Mouse (Mus musculus): ENCODE data around the gene Tspan33. TPM values are rescaled to one million over a fixed set of nuclear protein-coding genes. Genes with fewer than 3 reads are reported as not detected.
"Not testable (repeated sequence)": the region's sequence is repeated elsewhere in the genome, so short reads cannot be mapped to it uniquely, and the experiment has no call there.

Tspan33 gene
- polyA plus RNA-seq, 1 experiment from 2014 or later, result 6.1 TPM

DNA sequence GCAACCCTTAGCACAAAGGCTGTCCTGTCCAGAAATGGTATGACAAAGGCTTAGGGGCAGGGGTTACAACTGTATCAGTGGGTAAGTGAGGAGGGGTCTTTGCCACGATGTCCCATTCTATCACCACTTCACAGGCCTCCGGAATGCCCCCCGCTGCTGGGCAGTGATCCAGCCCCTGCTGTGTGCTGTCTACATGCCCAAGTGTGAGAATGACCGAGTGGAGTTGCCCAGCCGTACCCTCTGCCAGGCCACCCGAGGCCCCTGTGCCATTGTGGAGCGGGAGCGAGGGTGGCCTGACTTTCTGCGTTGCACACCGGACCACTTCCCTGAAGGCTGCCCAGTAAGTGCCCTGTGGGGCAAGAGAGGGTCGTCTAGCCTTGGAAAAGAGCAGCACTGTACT is 59.3 kb downstream of the Tspan33 start:
- Histone ChIP-seq H3K4me3 (ENCODE audit: low read depth, low read length) (no peak overlapping the region), H3K9me3 (ENCODE audit: control insufficient read depth, low read length) (peaks cover 4% of the 10 kb centered on the region), H3K9ac (ENCODE audit: low read depth, low read length) (no peak overlapping the region), H3K4me1 (replicated peaks; ENCODE audit: control insufficient read depth, insufficient read depth, low read length) (no peaks in the 10 kb centered on the region), H3K36me3 (ENCODE audit: control insufficient read depth, insufficient read depth, low read length) (peaks cover 2% of the 10 kb centered on the region; the same call in 1 of the 2 replicates), H3K4me2 (replicated peaks; ENCODE audit: low read depth, low read length) (no peak overlapping the region), H3K27me3 (ENCODE audit: control insufficient read depth, insufficient read depth, low read length) (no peaks in the 10 kb centered on the region), H3K27ac (ENCODE audit: low read depth, low read length) (no peak overlapping the region)
- WGBS, result 89% methylated on average over 11 of the region's 11 CpGs
- DNase-seq (ENCODE audit: low spot score) (no peak), ATAC-seq (ENCODE audit: low FRiP score) (no peak)

DNA sequence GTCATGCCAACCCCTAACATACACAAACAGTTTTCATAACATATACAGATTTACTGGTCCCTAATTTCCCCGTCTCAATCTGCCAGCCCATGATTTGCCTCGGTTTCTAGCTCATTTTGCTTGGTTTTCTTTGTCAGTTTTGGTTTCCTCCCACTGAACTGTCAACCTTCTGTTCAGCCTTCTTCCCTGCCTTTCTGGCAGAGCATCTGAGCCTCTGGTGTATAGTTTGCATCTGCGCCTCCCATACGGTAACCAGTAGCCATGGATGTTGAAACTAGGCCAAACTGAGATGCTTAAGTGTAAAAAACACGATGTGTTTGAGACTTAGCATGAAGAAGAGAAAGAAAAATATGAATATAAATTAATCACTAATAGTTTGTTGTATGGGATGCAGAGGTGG is 62.0 kb downstream of the Tspan33 start:
- WGBS, result 92% methylated on average over 5 of the region's 5 CpGs
- ATAC-seq (ENCODE audit: low FRiP score), result no peak

DNA sequence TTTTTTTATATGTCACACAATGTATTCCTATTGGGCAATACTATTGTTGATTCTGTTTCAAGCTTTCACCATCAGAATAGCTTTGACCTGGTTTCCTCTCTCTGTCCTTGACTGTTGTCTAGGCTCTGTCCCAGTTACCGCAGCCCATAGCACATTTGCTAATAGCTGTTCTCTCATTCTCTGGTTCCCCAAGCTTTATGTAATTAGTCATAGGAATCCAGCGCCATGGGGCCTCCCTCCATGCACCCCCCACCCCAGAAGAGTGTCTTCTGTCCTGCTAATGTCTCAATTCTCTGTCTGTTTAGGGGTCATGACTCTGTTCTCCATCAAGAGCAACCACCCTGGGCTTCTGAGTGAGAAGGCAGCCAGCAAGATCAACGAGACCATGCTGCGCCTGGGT is 62.5 kb downstream of the Tspan33 start:
- Histone ChIP-seq H3K27me3 (ENCODE audit: control insufficient read depth, insufficient read depth, low read length) (no peaks in the 10 kb centered on the region), H3K4me1 (replicated peaks; ENCODE audit: control insufficient read depth, insufficient read depth, low read length) (no peaks in the 10 kb centered on the region), H3K36me3 (ENCODE audit: control insufficient read depth, insufficient read depth, low read length) (peaks cover 2% of the 10 kb centered on the region; the same call in 1 of the 2 replicates), H3K4me3 (ENCODE audit: low read depth, low read length) (no peak overlapping the region), H3K4me2 (replicated peaks; ENCODE audit: low read depth, low read length) (no peak overlapping the region), H3K9ac (ENCODE audit: low read depth, low read length) (no peak overlapping the region), H3K27ac (ENCODE audit: low read depth, low read length) (no peak overlapping the region), H3K9me3 (ENCODE audit: control insufficient read depth, low read length) (no peaks in the 10 kb centered on the region)
- DNase-seq (ENCODE audit: low spot score) (no peak), ATAC-seq (ENCODE audit: low FRiP score) (no peak)
- WGBS, result 91% methylated on average over 4 of the region's 4 CpGs

More for the DNA sequence above, 62.0 kb downstream of the Tspan33 start:
- no peak overlapping the region for H3K4me3 ChIP-seq (ENCODE audit: low read depth, low read length)
- no peaks in the 10 kb centered on the region for H3K27me3 ChIP-seq (ENCODE audit: control insufficient read depth, insufficient read depth, low read length)
- peaks cover 2% of the 10 kb centered on the region; the same call in 1 of the 2 replicates for H3K36me3 ChIP-seq (ENCODE audit: control insufficient read depth, insufficient read depth, low read length)
- no peaks in the 10 kb centered on the region for H3K4me1 ChIP-seq (replicated peaks; ENCODE audit: control insufficient read depth, insufficient read depth, low read length)
- H3K4me2 ChIP-seq (replicated peaks; ENCODE audit: low read depth, low read length), result no peak overlapping the region
- H3K27ac ChIP-seq (ENCODE audit: low read depth, low read length), result no peak overlapping the region
- no peaks in the 10 kb centered on the region for H3K9me3 ChIP-seq (ENCODE audit: control insufficient read depth, low read length)
- DNase-seq (ENCODE audit: low spot score), result no peak
- H3K9ac ChIP-seq (ENCODE audit: low read depth, low read length), result no peak overlapping the region

GRCm38 (mm10) chr6:29758417-29758816 is 64.4 kb downstream of the Tspan33 start:
- no peak for ATAC-seq (ENCODE audit: low FRiP score)
- peak; percentile 86 for DNase-seq (ENCODE audit: low spot score)
- Histone ChIP-seq H3K9me3 (ENCODE audit: control insufficient read depth, low read length) (no peaks in the 10 kb centered on the region), H3K9ac (ENCODE audit: low read depth, low read length) (no peak overlapping the region), H3K27me3 (ENCODE audit: control insufficient read depth, insufficient read depth, low read length) (no peaks in the 10 kb centered on the region), H3K4me2 (replicated peaks; ENCODE audit: low read depth, low read length) (no peak overlapping the region), H3K36me3 (ENCODE audit: control insufficient read depth, insufficient read depth, low read length) (peaks cover 2% of the 10 kb centered on the region; the same call in 1 of the 2 replicates), H3K27ac (ENCODE audit: low read depth, low read length) (no peak overlapping the region), H3K4me3 (ENCODE audit: low read depth, low read length) (no peak overlapping the region), H3K4me1 (replicated peaks; ENCODE audit: control insufficient read depth, insufficient read depth, low read length) (no peaks in the 10 kb centered on the region)
- WGBS, result 42% methylated on average over 4 of the region's 4 CpGs

DNA sequence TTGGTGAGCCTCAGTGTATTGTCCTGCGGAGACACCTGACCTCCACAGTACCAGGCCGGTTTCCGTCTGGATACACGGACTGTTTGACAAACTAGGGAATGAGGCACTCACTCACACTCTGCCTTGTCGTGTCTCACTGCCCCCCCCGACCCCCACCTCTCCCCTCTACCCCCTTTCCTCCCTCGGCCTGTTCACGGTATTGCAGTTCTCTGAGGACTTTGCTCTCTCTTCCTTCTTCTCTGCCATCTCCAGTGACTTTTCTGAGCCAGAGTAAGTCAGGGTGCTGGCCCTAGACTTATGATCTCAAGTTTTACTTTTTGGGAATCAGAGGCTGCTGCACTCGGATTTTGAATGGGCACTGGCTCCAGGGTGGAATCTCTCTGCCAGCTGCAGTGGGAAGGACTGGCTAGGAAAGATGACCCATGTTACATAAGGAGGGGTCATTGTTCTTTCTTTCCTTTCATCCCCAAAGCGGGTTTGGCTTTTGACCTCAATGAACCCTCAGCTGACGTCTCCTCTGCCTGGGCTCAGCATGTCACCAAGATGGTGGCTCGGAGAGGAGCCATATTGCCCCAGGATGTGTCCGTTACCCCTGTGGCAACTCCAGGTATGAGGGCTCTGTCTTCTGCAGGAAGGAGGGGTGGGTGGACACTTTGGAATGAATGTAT is 65.1 kb downstream of the Tspan33 start:
- ATAC-seq (ENCODE audit: low FRiP score), result no peak
- no peak for DNase-seq (ENCODE audit: low spot score)

DNA sequence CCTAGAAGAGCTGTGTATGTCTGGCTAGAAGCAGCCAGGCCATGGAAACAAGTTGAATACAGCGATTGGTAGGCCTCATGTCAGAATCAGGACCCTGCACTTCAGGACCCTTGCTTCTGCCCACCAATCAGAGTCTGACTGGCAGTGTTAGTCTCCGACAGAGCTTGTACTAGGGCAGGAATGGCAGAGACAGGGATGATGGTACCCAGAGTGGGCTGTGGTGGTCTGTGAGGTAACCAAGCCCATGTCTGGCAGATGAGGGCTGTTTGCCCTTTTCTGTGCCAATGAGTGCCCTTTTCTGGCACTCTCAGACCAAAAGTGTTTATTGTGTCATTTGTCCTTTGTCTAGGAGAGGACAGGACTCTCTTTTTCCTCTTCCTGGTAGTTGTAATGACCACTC is 66.4 kb downstream of the Tspan33 start:
- ATAC-seq (ENCODE audit: low FRiP score); H3K4me3 ChIP-seq (ENCODE audit: low read depth, low read length); H3K27me3 ChIP-seq (ENCODE audit: control insufficient read depth, insufficient read depth, low read length); H3K9me3 ChIP-seq (ENCODE audit: control insufficient read depth, low read length); H3K4me1 ChIP-seq (replicated peaks; ENCODE audit: control insufficient read depth, insufficient read depth, low read length); H3K27ac ChIP-seq (ENCODE audit: low read depth, low read length); H3K9ac ChIP-seq (ENCODE audit: low read depth, low read length); H3K36me3 ChIP-seq (ENCODE audit: control insufficient read depth, insufficient read depth, low read length); DNase-seq (ENCODE audit: low spot score); H3K4me2 ChIP-seq (replicated peaks; ENCODE audit: low read depth, low read length): not testable (repeated sequence)
- WGBS, result 93% methylated on average over 2 of the region's 2 CpGs

More for the DNA sequence above, 65.1 kb downstream of the Tspan33 start:
- Histone ChIP-seq H3K9ac (ENCODE audit: low read depth, low read length) (no peak overlapping the region), H3K27ac (ENCODE audit: low read depth, low read length) (no peak overlapping the region), H3K4me3 (ENCODE audit: low read depth, low read length) (no peak overlapping the region), H3K36me3 (ENCODE audit: control insufficient read depth, insufficient read depth, low read length) (no peaks in the 10 kb centered on the region; the same call in 1 of the 2 replicates), H3K9me3 (ENCODE audit: control insufficient read depth, low read length) (no peaks in the 10 kb centered on the region), H3K27me3 (ENCODE audit: control insufficient read depth, insufficient read depth, low read length) (no peaks in the 10 kb centered on the region), H3K4me2 (replicated peaks; ENCODE audit: low read depth, low read length) (no peak overlapping the region), H3K4me1 (replicated peaks; ENCODE audit: control insufficient read depth, insufficient read depth, low read length) (no peaks in the 10 kb centered on the region)
- 82% methylated on average over 13 of the region's 13 CpGs for WGBS

DNA sequence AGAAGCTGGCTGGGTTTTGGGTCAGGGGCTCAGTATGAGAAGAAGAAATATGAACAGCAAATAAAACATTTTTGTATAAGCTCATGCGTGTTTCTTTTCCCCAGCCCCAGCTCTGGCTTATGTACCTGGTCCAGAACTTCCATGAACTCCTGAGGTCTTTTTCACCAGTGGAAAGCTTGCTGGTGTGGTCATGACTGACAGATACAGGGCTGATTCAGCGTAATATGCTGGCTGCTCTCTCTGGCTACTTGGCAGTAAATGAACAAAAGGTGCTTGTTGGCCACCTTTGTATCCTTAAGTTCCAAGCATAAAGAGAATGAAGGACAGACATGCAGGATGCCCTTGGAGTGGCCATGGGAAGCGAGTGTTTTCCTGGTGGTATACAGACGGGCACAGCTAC is 67.3 kb downstream of the Tspan33 start:
- H3K27ac ChIP-seq (ENCODE audit: low read depth, low read length), result no peak overlapping the region
- ATAC-seq (ENCODE audit: low FRiP score) (no peak), DNase-seq (ENCODE audit: low spot score) (no peak)
- no peaks in the 10 kb centered on the region for H3K27me3 ChIP-seq (ENCODE audit: control insufficient read depth, insufficient read depth, low read length)
- no peak overlapping the region for H3K9ac ChIP-seq (ENCODE audit: low read depth, low read length)
- WGBS, result 88% methylated on average over 4 of the region's 4 CpGs
- H3K9me3 ChIP-seq (ENCODE audit: control insufficient read depth, low read length), result no peaks in the 10 kb centered on the region
- no peak overlapping the region for H3K4me2 ChIP-seq (replicated peaks; ENCODE audit: low read depth, low read length)
- no peaks in the 10 kb centered on the region for H3K4me1 ChIP-seq (replicated peaks; ENCODE audit: control insufficient read depth, insufficient read depth, low read length)
- H3K4me3 ChIP-seq (ENCODE audit: low read depth, low read length), result no peak overlapping the region
- H3K36me3 ChIP-seq (ENCODE audit: control insufficient read depth, insufficient read depth, low read length), result no peaks in the 10 kb centered on the region; the same call in 1 of the 2 replicates

- H3K27ac ChIP-seq (ENCODE audit: low read depth, low read length), result no peak overlapping the region
- H3K36me3 ChIP-seq (ENCODE audit: control insufficient read depth, insufficient read depth, low read length), result no peaks in the 10 kb centered on the region
- H3K9me3 ChIP-seq (ENCODE audit: control insufficient read depth, low read length), result no peaks in the 10 kb centered on the region
- no peaks in the 10 kb centered on the region for H3K27me3 ChIP-seq (ENCODE audit: control insufficient read depth, insufficient read depth, low read length)
- WGBS, result 71% methylated on average over 4 of the region's 4 CpGs
- H3K4me2 ChIP-seq (replicated peaks; ENCODE audit: low read depth, low read length), result no peak overlapping the region
- no peak overlapping the region for H3K4me3 ChIP-seq (ENCODE audit: low read depth, low read length)
- no peak overlapping the region for H3K9ac ChIP-seq (ENCODE audit: low read depth, low read length)
- DNase-seq (ENCODE audit: low spot score) (peak; percentile 44), ATAC-seq (ENCODE audit: low FRiP score) (no peak)
- no peaks in the 10 kb centered on the region for H3K4me1 ChIP-seq (replicated peaks; ENCODE audit: control insufficient read depth, insufficient read depth, low read length)
These were observed 68.5 kb downstream of the Tspan33 start for GRCm38 (mm10) chr6:29762524-29762923.

GRCm38 (mm10) chr6:29766874-29767273 is 72.9 kb downstream of the Tspan33 start:
- H3K36me3 ChIP-seq (ENCODE audit: control insufficient read depth, insufficient read depth, low read length), result no peaks in the 10 kb centered on the region
- no peak overlapping the region for H3K4me2 ChIP-seq (replicated peaks; ENCODE audit: low read depth, low read length)
- H3K27me3 ChIP-seq (ENCODE audit: control insufficient read depth, insufficient read depth, low read length), result no peaks in the 10 kb centered on the region
- H3K4me3 ChIP-seq (ENCODE audit: low read depth, low read length), result no peak overlapping the region
- H3K4me1 ChIP-seq (replicated peaks; ENCODE audit: control insufficient read depth, insufficient read depth, low read length), result no peaks in the 10 kb centered on the region
- no peak for ATAC-seq (ENCODE audit: low FRiP score)
- DNase-seq (ENCODE audit: low spot score), result no peak
- no peak overlapping the region for H3K9ac ChIP-seq (ENCODE audit: low read depth, low read length)
- WGBS, result 91% methylated on average over 2 of the region's 2 CpGs
- no peak overlapping the region for H3K27ac ChIP-seq (ENCODE audit: low read depth, low read length)
- no peaks in the 10 kb centered on the region for H3K9me3 ChIP-seq (ENCODE audit: control insufficient read depth, low read length)

Measured in hindbrain, embryonic 11.5 days (tissue).